Mouse (Mus musculus): ENCODE measurements around the gene Hipk2.

DNA sequence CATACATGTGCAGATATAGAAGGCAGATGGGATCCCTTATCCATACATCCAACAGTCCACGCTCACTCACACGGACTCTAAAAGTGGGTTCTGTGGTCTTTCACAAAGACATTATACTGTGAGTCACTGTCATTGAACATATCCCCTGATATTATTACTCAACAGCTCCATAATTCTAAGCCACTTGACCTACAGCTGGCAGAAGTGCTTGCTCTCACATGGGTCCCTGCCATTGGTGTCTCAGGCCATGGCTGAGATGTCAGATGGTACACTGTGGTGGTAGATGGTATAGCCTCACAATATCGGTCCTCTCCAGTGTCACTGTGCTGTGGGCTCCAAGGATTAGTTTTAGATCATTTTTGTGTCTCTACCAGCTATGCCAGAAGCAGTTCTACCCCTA lies 42.2 kb downstream of the Hipk2 start:
- no peak for TF ChIP-seq POLR2A (IDR thresholded peaks at IDR 0.05; ENCODE audit: low read depth, low read length)
- no peak for TF ChIP-seq CTCF (IDR thresholded peaks at IDR 0.05; ENCODE audit: extremely low read depth, insufficient read depth, insufficient read length, insufficient replicate concordance)
